Mouse (Mus musculus) urinary bladder, postnatal 14 days (tissue): ENCODE measurements around the gene Zmynd10.

Experiments
- DNase-seq: peaks from one replicate; pipeline ENCODE4 v3.0.0; 2021; ENCODE audit warnings: low spot score

Gene Zmynd10

DNA sequence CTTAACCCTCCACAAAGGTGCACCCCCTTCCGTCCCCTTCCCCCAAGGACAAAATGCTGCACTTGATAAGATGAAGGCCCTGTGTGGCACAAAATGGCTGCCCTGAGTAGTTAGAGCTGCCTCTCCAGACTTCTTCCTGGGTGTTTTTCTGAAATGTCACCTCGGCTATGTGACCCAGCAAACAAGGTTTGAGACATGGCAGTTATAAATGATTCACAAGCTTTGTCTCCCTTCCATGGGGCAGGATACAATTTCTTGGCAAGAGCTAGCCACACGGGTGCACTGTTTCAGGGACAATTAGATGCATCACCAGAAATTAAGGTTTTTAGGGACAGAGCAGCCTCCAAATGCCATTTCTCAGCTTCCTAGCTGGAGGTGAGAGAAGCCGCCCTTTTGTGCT, 6.7 kb upstream of the Zmynd10 start:
- DNase-seq, result no peak

DNA sequence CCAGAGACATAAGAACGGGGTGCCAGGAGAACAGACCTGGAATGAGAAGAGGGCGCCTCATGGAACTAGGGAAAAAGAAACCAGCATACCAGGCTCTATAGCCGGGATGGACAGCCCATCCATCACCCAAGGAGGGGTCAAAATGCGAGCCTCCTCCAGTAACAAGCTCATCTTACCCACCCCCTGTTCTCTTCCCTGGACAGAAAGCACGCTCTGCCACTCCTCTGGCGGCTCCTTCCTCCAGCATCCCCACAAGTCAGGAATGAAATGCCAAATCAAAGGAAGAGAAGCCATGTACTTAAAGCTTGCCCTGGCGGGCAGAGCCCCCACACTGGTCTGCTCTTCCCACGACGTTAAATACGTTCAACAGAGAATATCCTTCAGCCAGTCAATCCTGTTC, 6.1 kb upstream of the Zmynd10 start:
- no peak for DNase-seq

DNA sequence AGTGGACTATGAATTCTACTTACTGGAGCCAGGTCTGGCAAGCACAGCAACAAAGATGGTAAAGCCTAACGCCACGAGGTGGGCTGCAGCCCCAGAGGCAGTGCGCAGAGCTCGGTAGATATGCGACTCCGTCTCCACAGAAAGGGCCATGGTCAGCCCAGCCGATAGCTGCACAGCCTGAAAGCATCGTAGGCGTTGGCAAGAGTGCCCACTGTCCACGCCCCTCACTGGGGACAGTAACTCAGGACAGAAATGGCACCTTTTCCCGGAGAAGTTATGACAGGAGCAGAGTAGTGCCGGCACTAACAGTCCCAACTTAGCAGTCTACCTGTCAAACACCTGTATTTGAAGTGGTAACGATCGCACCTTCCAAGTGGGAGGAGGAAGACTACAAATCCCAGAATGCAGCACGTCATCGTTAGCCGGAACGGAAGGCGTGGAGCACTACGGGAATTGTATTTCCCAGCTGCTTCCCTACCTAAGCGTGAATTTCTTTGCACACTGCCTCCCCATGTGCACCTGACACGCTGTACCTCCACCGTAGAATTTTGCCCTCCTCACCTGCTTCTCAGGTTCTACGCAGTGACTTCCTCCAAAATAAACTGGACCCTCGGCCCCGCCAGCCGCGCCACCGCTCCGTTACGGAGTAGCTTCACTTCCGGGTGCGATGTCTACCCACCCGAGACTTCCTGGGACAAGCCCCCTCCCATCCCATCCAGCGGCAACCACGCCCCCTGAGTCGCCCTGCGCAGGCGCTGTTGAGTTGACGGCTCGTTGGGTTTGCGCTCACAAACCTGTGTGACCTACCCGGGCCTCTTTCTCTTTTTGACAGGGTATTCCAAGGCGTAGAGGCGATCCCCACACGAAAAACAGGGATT, 5.4 kb upstream of the Zmynd10 start, which contains the start of the genes Cyb561d2 and Nprl2:
TSS of gene Cyb561d2 (minus strand) at position 720 of the 878 bp plus-strand sequence.
TSS of gene Nprl2 (plus strand) at position 753 of the 878 bp plus-strand sequence.
- peak; percentile 94 for DNase-seq

DNA sequence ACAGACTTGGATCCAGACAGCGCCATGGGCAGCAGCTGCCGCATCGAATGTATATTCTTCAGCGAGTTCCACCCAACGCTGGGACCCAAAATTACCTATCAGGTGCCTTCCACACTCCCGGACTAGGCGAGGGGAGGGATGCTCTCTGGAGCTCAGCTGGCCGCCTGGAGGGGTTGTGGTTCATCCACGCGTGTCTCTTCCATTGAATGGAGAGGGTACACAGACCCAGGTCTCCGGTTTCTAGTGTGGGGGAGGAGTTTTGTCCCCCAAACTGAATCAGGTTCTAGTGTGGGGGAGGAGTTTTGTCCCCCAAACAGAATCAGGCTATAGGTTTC, 4.8 kb upstream of the Zmynd10 start:
- no peak for DNase-seq

DNA sequence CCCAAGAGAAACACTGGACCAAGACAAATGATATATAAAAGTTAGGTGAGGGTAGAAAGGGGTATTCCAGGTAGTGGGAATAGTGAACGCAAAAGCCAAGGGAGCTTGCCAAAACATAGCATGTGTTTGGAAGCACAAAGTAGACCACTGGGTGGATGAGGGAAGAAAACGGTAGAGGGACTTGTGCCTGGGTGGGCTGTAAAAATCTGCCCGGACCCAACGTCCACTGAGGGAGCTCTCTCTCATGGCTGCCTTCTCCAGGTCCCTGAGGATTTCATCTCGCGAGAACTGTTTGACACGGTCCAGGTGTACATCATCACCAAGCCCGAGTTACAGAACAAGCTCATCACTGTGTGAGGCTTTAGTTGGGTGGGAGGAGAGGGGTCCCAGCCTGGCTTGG, 4.4 kb upstream of the Zmynd10 start:
- DNase-seq, result no peak

DNA sequence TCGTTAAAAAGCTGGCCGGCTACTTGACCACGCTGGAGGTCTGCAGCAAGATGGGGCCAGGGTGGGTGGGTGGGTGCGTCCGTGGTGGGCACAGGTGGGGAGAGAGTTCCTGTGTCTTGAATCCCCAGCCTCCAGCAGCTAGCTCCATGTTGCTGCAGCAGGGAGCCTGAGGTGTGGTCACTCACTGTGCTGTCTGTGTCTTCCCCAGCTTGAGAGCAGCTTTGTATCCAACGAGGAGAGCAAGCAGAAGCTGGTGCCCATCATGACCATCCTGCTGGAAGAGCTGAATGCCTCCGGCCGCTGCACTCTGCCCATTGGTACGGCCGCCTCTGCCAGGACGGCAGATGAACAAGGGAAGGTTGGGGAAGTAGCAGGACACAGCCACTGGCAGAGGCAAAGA, 3.8 kb upstream of the Zmynd10 start:
- DNase-seq, result no peak

DNA sequence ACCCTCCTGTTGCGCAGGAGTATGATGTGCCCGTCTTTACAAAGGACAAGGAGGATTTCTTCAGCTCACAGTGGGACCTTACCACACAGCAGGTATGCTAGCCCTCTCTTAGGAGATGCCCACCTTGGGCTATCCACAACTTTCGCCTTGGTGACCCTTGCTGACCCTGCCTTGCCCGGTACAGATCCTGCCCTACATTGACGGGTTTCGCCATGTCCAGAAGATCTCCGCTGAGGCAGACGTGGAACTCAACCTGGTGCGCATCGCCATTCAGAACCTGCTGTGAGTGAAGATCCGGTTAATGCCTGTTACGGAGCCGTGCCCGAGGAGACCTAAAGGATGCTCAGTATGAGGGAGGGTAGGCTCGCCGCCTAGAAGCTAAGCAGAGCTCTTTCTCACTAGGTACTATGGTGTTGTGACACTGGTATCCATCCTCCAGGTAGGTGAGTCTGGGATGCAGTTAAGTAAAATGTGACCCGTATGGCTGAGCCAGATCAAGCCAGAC, 2.9 kb upstream of the Zmynd10 start:
- no peak for DNase-seq

DNA sequence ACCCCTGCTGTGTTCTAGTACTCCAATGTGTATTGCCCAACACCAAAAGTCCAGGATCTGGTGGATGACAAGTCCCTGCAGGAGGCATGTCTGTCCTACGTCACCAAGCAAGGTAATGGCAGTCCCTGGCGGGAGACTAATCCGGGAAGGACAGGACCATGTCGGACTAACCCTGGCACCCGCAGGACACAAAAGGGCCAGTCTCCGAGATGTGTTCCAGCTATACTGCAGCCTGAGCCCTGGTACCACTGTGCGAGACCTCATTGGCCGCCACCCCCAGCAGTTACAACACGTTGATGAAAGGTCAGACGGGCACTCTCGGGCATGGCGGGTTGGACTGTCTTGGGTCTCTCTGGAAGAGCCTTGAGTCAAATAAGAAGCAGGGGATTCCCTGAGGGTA, 2.4 kb upstream of the Zmynd10 start:
- DNase-seq, result no peak

DNA sequence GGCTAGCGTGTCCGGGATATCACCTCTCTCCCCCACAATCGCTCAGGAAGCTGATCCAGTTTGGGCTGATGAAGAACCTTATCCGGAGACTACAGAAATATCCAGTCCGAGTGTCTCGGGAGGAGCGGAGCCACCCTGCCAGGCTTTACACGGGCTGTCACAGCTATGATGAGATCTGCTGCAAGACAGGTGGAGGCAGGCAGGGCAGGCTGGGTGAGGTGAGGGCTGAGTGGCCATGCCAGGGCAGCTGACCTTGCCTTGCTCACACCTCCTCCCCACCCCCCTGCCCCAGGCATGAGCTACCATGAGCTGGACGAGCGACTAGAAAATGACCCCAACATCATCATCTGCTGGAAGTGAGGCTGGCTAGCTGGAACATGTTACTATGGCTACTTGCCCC, 1.9 kb upstream of the Zmynd10 start:
- DNase-seq, result no peak

DNA sequence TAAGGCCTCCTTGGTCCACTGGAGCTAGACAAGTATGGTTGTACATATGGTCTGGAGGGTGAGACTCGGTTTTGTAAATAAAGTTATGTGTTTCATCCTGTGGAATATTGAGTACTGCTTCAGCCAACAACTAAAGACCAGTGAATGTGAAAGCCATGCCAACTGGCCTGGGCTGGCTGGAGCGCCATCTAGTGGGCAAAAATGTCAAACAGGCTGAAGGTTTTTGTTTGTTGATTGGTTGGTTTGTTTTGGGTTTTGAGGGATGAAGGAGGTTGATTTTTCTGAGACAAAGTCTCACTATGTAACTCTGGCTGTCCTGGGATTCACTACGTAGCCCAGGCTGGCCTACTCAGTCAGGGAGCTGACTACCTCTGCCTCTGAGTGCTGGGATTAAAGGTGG, 1.5 kb upstream of the Zmynd10 start:
- DNase-seq, result peak; percentile 80

DNA sequence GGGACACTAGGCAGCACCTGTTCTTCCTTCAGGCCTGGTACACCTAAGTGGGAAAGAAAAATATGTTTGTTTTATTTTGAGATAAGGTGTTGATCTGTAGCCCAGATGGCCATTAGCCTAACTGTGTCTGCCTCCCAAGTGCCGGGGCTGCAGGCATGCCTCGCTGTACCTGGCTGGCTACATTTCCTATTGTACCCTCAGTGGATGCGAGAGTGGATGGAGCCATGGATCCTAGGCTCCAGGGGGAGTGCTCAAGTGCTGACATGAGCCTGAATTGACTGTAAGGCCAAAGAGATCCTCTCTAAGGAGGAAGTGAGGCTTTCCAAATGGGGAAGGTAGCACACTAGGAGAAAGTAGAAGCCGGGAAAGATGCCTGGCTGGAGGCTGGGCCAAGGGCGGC, 859 bp downstream of the Zmynd10 start:
- DNase-seq, result no peak

DNA sequence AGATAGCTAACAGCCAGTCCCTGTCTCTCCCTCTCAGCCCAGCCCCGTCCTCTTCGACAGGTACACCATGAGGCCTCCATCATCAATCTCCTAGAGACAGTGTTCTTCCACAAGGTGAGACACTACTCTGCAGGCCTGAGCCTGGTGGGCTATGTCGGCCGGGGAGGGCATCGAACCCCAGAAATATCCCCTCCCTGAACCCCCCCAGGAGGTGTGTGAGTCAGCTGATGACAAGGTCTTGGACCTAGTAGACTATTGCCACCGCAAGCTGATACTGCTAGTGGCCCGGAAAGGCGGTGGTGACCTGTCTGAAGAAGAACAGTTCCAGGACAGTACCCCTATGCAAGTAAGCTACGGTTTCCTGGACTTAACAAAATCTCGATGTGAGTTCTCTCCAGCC, 1.7 kb downstream of the Zmynd10 start:
- DNase-seq, result no peak

DNA sequence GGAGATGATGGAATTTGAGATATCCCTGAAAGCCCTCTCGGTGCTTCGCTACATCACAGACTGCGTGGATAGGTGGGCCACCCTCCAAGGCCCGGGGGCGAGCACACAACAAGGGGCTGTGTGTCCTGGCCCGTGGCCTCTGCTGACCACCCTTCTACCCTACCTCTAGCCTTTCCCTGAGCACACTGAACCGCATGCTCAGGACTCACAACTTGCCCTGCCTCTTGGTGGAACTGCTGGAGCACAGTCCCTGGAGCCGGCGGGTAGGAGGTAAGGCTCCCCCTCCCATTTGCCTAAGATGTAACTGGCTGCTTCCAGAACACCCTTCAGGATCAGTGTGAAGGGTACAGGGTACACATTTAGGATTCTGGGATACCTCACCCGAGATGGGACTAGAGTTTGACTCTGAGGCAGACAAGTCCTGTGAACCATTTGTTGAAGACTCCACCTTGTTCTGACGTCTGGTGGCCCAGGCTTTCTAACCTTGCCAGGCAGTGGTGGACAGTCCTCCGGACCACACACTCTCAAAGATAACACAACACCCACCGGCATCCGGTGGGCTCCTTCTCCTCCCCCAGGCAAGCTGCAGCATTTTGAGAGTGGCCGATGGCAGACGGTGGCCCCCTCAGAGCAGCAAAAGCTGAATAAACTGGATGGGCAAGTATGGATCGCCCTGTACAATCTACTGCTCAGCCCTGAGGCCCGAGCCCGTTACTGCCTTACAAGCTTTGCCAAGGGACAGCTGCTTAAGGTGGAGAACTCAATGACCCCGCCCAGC, 2.4 kb downstream of the Zmynd10 start:
- no peak for DNase-seq

DNA sequence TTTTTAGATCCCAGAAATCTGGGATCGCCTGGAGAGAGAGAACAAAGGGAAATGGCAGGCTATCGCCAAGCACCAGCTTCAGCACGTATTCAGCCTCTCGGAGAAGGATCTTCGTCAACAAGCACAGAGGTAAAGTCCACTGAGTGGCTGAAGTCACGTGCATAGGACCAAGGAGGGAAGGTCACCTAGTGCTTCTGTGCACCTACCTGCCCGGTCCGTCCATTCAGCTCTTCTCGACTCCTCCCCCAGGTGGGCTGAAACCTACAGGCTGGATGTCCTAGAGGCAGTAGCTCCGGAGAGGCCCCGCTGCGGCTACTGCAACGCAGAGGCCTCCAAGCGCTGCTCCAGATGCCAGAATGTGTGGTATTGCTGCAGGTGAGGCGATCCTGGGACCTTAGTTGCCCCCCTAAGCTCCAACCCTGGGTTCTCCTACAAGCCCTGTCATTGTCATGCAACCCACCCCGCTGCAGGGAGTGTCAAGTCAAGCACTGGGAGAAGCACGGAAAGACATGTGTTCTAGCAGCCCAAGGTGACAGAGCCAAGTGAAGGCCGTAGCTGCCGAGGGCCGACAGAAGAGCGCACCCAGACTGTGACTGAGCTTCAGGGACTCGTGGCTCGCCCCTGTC, 3.5 kb downstream of the Zmynd10 start:
- no peak for DNase-seq

DNA sequence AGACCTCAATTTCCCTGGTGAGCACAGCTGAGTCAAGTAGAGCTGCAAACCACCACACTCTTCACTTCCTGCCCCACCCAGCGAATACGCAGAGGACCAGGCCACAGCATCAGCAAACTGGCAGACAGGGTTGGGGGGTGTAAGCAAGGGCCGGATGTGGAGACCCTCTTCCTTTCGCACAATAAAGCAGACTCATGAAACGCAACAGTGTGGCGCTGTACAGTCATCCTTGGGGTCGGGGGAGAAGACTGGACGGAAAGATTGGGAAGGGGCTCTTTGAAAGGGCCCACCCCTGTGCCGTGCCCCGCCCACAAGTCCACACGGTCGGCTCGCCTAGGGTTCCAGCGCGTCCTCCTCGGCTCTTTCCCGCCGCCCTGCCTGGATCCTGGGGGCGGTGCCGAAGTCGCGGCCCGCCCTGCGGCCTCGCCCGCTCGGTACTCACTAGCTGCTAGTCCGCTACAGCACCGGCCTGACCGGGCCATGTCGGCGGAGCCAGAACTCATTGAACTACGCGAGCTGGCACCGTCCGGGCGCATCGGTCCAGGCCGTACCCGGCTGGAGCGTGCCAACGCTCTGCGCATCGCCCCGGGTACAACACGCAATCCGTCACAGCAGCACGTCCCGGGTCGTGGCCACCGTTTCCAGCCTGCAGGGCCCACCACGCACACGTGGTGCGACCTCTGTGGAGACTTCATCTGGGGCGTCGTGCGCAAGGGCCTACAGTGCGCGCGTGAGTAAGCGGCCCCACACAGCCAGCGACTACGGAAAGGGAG, 4.2 kb downstream of the Zmynd10 start, which contains the start of gene Rassf1:
TSS of gene Rassf1 (plus strand) at position 439 of the 773 bp plus-strand sequence.
- peak; percentile 73 for DNase-seq

DNA sequence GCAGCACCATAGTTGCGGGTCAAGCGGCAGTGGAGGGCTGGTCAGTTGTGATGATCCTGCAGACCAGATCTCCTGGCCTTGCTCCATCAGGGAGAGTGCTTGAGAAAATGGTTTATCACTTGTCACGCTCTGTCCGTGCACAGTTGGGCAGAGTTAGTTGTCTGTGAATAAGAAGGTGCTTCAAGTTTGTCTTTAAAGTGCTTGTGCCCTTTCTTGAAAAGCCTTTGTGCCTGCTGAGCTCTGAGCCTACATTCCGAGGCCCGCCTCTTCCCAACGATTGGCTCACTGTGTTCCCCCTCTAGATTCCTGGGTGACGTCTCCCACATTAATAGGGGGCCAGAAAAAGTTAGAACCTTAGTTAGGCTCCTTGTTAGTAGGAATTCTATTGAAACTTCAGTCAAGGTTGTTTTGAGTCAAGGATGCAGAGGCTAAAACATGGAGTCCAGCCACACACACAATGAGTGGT, 4.8 kb downstream of the Zmynd10 start:
- DNase-seq, result no peak

DNA sequence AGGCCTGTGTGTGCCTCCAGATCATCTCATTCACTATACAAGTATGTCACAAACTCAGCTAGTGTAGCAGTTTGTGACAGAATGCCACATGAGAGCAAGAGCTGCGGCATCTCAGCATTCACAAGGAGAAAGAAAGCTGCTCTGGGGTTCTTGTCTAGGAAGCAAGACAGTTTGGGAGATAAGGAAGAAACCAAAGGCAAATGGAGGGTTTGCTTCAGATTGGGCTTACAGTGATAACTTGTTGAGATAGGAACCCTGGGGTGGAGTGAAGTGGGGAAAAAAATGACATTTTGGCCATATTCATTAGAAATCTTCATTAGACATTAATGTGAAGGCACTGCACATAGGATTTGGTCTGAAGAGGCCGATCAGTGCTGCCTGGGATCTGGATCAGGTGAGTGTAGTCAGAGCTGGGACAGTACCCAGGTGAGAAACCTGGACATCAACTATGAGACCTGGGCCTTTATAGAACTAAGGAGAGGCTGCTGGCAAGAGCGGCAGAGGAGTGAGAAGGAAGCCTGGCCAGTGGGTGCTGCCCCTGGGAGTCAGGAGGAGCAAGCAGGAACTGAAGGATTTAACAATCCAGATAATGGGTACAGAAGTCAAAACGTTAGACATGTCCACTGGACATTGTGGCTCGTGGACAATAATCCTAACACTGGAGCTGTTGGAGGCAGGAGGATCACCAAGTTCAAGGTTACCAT, 5.7 kb downstream of the Zmynd10 start:
- DNase-seq, result no peak

DNA sequence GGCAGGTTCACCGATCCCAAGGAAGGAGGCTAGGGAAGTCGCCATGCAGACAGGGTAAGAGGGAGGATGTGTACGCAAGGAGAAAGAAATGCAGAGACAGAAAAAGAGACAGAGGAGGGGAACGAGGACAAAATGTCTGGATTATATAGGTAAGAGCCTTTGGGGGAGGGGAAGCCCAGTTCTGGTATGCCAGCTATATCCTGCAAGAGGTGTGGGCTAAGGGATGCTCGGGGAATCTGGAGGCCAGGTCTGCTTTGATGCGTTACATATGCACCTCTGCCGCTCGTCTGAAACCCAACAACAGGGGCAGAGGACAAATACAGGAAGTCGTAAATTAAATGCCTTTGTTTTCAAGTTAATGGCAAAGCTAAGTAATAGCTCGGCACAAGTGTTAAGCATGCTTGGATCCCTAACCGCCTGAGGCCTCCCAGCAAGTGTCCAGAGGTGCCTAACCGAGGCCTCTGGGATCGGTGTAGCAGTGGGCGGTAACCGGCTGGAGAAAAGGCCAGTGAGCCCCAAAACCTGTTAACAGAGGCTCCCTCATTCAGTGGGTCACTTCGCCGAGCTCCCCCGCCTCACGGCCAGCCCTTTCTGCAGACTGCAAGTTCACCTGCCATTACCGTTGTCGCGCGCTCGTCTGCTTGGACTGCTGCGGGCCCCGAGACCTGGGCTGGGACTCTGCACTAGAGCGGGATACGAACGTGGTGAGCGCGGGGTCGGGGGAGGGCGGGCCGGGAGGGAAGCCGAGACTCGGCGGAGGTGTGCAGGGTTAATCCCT, 6.6 kb downstream of the Zmynd10 start:
- DNase-seq, result no peak

DNA sequence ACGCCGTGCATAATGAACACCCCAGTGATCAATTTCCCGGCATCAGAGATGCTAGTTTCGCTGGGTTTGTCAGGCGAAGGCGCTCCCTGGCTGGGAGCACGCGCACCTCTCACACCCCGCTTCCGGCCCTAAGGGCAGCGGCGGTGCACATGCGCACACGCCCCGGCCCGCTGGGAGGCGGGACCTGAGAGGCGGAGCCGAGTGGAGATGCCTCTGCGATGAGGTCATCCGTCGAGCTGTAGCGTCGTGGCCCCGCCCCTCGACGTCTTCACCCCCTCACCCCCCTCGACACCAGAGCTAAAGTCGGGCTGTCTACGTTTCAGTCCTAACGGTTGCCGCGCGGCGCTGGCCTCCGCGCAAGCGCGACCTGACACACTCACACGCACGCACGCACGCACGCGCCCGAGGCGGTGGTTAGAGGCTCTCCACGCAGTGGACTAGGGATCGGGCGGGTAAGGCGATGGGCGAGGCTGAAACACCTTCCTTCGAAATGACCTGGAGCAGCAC, 7.3 kb downstream of the Zmynd10 start:
- peak; percentile 94 for DNase-seq

DNA sequence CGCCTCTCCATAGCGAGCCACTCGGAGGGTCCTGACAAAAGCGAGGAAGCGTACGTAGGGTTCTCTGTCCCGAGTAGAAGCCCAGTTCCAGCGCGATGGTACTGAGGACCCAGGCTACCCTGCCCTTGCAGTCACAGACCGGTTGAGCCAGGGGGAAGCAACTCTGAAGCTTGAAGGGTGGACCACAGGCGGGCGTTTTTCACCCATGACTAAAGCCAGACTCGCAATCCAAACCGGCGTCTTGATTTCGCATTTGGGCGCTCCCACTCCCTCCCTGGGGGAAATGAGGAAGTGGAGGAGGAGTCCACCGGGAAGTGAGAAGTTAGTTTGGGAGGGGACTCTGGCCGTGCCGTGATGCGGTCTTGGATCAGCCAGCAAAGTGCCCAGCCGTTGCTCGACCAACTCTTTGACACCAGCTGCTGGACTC, 7.9 kb downstream of the Zmynd10 start:
- DNase-seq, result peak; percentile 70
